In genomic region chr15:102279092-102279782, GRCm38 (mm10) we compare ENCODE assay signal across 8 mouse cellular contexts. TPM values are rescaled to one million over a fixed set of nuclear protein-coding genes. Genes with fewer than 3 reads are reported as not detected.
A peak's percentile ranks its signal among the peaks of the same experiment; 100 is the strongest.
DNase-seq lines count a peak whose midpoint lies in the region; ATAC-seq and TF ChIP-seq lines count a peak whose summit lies in the region.

TSS of gene Mfsd5 (plus strand) at chr15:102279454.

- under 1% methylated on average over 63 of the region's 65 CpGs for WGBS in forebrain, embryonic 16.5 days
- under 1% methylated on average over 65 of the region's 65 CpGs for WGBS in lung, adult 2 months
- under 1% methylated on average over 64 of the region's 65 CpGs for WGBS in neural tube, embryonic 15.5 days

- no peaks in the 10 kb centered on the region for H3K9me3 ChIP-seq in MEL (replicated peaks; ENCODE audit: insufficient read depth, low read length)
- no peaks in the 10 kb centered on the region for H3K9me3 ChIP-seq in forebrain, embryonic 16.5 days (ENCODE audit: control insufficient read depth, low read length)
- H3K9me3 ChIP-seq in neural tube, embryonic 15.5 days (replicated peaks): no peaks in the 10 kb centered on the region

- peak; percentile 97 for DNase-seq in MEL (ENCODE audit: low read depth, low spot score)
- peak; percentile 85 to 94 for DNase-seq in cerebellum, adult 18-20 months
- DNase-seq in heart, postnatal 25 days (ENCODE audit: low spot score): peak; percentile 76
- peak; percentile 67 to 86 for DNase-seq in layer of hippocampus, adult 18-20 months (ENCODE audit: low spot score in 2 of 2)
- DNase-seq in lung, adult 2 months: peak; percentile 82
- DNase-seq in testis, postnatal 10 days (ENCODE audit: low spot score): peak; percentile 96

- TF ChIP-seq RAD21 in MEL (IDR thresholded peaks at IDR 0.05; ENCODE audit: low read depth, low read length): no peak

- intact Hi-C loops in heart, postnatal 25 days (cut with DNase I): loop anchor here (1.0 to 2.0 kb wide), 2 partner anchors 32 to 40 kb away; no protein-coding TSS in a partner anchor

- H3K4me3 ChIP-seq in MEL (ENCODE audit: control insufficient read depth in 1 of 2, insufficient read depth in 1 of 2, low read depth in 2 of 2, low read length in 2 of 2): peak within 1 kb of the TSS; percentile 67 to 91
- peak within 1 kb of the TSS; percentile 82 for H3K4me3 ChIP-seq in forebrain, embryonic 16.5 days (replicated peaks; ENCODE audit: low read length)
- peak within 1 kb of the TSS; percentile 88 for H3K4me3 ChIP-seq in lung, adult 2 months (replicated peaks; ENCODE audit: extremely low read depth, low read depth, low read length)
- peak within 1 kb of the TSS; percentile 79 for H3K4me3 ChIP-seq in neural tube, embryonic 15.5 days (replicated peaks)

- peak within 1 kb of the TSS; percentile 69 for H3K27ac ChIP-seq in MEL (ENCODE audit: control insufficient read depth, low read depth, low read length)
- peak within 1 kb of the TSS; percentile 68 for H3K27ac ChIP-seq in forebrain, embryonic 16.5 days (ENCODE audit: low read length)
- peak within 1 kb of the TSS; percentile 90 for H3K27ac ChIP-seq in neural tube, embryonic 15.5 days (replicated peaks)

- TF ChIP-seq CTCF in MEL (IDR thresholded peaks at IDR 0.05 in 2 of 3, conservative IDR thresholded peaks at IDR 0.05 in 1 of 3; ENCODE audit: control insufficient read depth in 1 of 3, insufficient read depth in 1 of 3, low read depth in 2 of 3, low read length in 3 of 3, poor library complexity in 1 of 3, severe bottlenecking in 1 of 3): peak in 2 of 3 experiments; percentile 17 to 47; a peak in 4 of 6 replicates
- peak; percentile 26; the same call in 1 of the 2 replicates for TF ChIP-seq CTCF in lung, adult 2 months (IDR thresholded peaks at IDR 0.05; ENCODE audit: insufficient read depth, low read length)

- peak within 1 kb of the TSS; percentile 91 for H3K9ac ChIP-seq in MEL (ENCODE audit: control insufficient read depth, low read depth, low read length, poor library complexity, severe bottlenecking)
- H3K9ac ChIP-seq in forebrain, embryonic 16.5 days (replicated peaks; ENCODE audit: low read depth, low read length): peak within 1 kb of the TSS; percentile 86
- peak within 1 kb of the TSS; percentile 79 for H3K9ac ChIP-seq in neural tube, embryonic 15.5 days (replicated peaks)

- ATAC-seq in forebrain, embryonic 16.5 days: peak; percentile 97
- ATAC-seq in neural tube, embryonic 15.5 days (ENCODE audit: low FRiP score): peak; percentile 95

- peak in 1 of 2 experiments; percentile 56; a peak in 3 of 4 replicates for TF ChIP-seq EP300 in MEL (IDR thresholded peaks at IDR 0.05; ENCODE audit: low read depth in 1 of 2, low read length in 2 of 2)

- peaks cover 24% of the 10 kb centered on the region for H3K79me2 ChIP-seq in MEL (ENCODE audit: control insufficient read depth, insufficient read depth, low read length, poor library complexity)

- H3K4me1 ChIP-seq in MEL (ENCODE audit: control insufficient read depth in 1 of 2, insufficient read depth in 2 of 2, low read length in 2 of 2): peaks cover 12 to 41% of the 10 kb centered on the region in 2 experiments
- peaks cover 15% of the 10 kb centered on the region for H3K4me1 ChIP-seq in forebrain, embryonic 16.5 days (replicated peaks; ENCODE audit: control insufficient read depth, insufficient read depth, low read length)
- H3K4me1 ChIP-seq in lung, adult 2 months (ENCODE audit: control insufficient read depth, insufficient read depth, low read length): peaks cover 4% of the 10 kb centered on the region; the same call in 1 of the 2 replicates
- peaks cover 26% of the 10 kb centered on the region for H3K4me1 ChIP-seq in neural tube, embryonic 15.5 days

- H3K4me2 ChIP-seq in forebrain, embryonic 16.5 days (ENCODE audit: low read length): peak within 1 kb of the TSS; percentile 98
- peak within 1 kb of the TSS; percentile 95 for H3K4me2 ChIP-seq in neural tube, embryonic 15.5 days

- H3K36me3 ChIP-seq in MEL (ENCODE audit: control insufficient read depth in 1 of 2, insufficient read depth in 2 of 2, low read length in 2 of 2): peaks cover 0 to 36% of the 10 kb centered on the region in 2 experiments; a peak in 2 of 4 replicates
- H3K36me3 ChIP-seq in forebrain, embryonic 16.5 days (ENCODE audit: control insufficient read depth, insufficient read depth): peaks cover 8% of the 10 kb centered on the region
- H3K36me3 ChIP-seq in neural tube, embryonic 15.5 days: peaks cover 21% of the 10 kb centered on the region

- TF ChIP-seq POLR2A in MEL (IDR thresholded peaks at IDR 0.05; ENCODE audit: control insufficient read depth in 1 of 2, insufficient read depth in 1 of 2, low read depth in 1 of 2, low read length in 2 of 2, poor library complexity in 1 of 2): peak; percentile 98 to 99
- TF ChIP-seq POLR2A in lung, adult 2 months (IDR thresholded peaks at IDR 0.05; ENCODE audit: borderline replicate concordance, extremely low read depth, low read depth, low read length): peak; percentile 90

- H3K27me3 ChIP-seq in MEL (ENCODE audit: control insufficient read depth in 1 of 2, insufficient read depth in 2 of 2, low read length in 2 of 2): no peaks in the 10 kb centered on the region
- no peaks in the 10 kb centered on the region for H3K27me3 ChIP-seq in forebrain, embryonic 16.5 days (replicated peaks; ENCODE audit: control insufficient read depth, insufficient read depth, low read length)
- H3K27me3 ChIP-seq in neural tube, embryonic 15.5 days (replicated peaks): no peaks in the 10 kb centered on the region

TF ChIP-seq in MEL, 35 proteins besides CTCF, POLR2A, EP300 and RAD21 (continues in another document):
- peak; percentile 98 for TF ChIP-seq SIN3A (IDR thresholded peaks at IDR 0.05; ENCODE audit: low read length)
- TF ChIP-seq ZNF384 (IDR thresholded peaks at IDR 0.05; ENCODE audit: low read depth, low read length): peak; percentile 26
- TF ChIP-seq MYB (IDR thresholded peaks at IDR 0.05; ENCODE audit: low read depth, low read length): no peak
- TF ChIP-seq USF1 (IDR thresholded peaks at IDR 0.05; ENCODE audit: low read depth, low read length): peak; percentile 100
- TF ChIP-seq ZKSCAN1 (IDR thresholded peaks at IDR 0.05; ENCODE audit: low read depth, low read length): no peak
- TF ChIP-seq MAX (IDR thresholded peaks at IDR 0.05; ENCODE audit: low read length): peak; percentile 97
- TF ChIP-seq CHD1 (IDR thresholded peaks at IDR 0.05; ENCODE audit: low read depth, low read length): peak; percentile 62; the same call in 1 of the 2 replicates
- TF ChIP-seq MEF2A (IDR thresholded peaks at IDR 0.05; ENCODE audit: extremely low read depth, insufficient replicate concordance, low read depth, low read length, poor library complexity, severe bottlenecking): no peak
- TF ChIP-seq TAL1 (IDR thresholded peaks at IDR 0.05; ENCODE audit: low read length): no peak
- peak; percentile 50; the same call in 1 of the 2 replicates for TF ChIP-seq NRF1 (IDR thresholded peaks at IDR 0.05; ENCODE audit: insufficient read depth, low read depth, low read length, poor library complexity, severe bottlenecking)
- TF ChIP-seq ELF1 (IDR thresholded peaks at IDR 0.05; ENCODE audit: low read depth, low read length): peak; percentile 99
- TF ChIP-seq POLR2AphosphoS5 (IDR thresholded peaks at IDR 0.05; ENCODE audit: borderline replicate concordance, low read depth, low read length): no peak
- TF ChIP-seq BHLHE40 (IDR thresholded peaks at IDR 0.05; ENCODE audit: borderline replicate concordance, low read depth, low read length): peak; percentile 96
- TF ChIP-seq CHD2 (IDR thresholded peaks at IDR 0.05; ENCODE audit: low read length): no peak
- TF ChIP-seq UBTF (IDR thresholded peaks at IDR 0.05; ENCODE audit: borderline replicate concordance, insufficient read depth, low read depth, low read length): 0 out of 2 replicates have a peak, but pooled peaks have one; percentile 31
- TF ChIP-seq MXI1 (IDR thresholded peaks at IDR 0.05; ENCODE audit: low read depth, low read length): peak; percentile 96
- TF ChIP-seq MAZ (IDR thresholded peaks at IDR 0.05; ENCODE audit: low read depth, low read length): peak; percentile 96
- no peak for TF ChIP-seq GABPA (IDR thresholded peaks at IDR 0.05; ENCODE audit: low read depth, low read length)
- TF ChIP-seq ETS1 (IDR thresholded peaks at IDR 0.05; ENCODE audit: low read depth, low read length): peak; percentile 73
- no peak for TF ChIP-seq ZC3H11A (IDR thresholded peaks at IDR 0.05; ENCODE audit: low read depth, low read length)
- no peak for TF ChIP-seq MAFK (IDR thresholded peaks at IDR 0.05; ENCODE audit: borderline replicate concordance, low read depth, low read length)
- peak; percentile 99 for TF ChIP-seq NELFE (IDR thresholded peaks at IDR 0.05; ENCODE audit: low read depth, low read length)
- peak; percentile 63 for TF ChIP-seq MYC (IDR thresholded peaks at IDR 0.05; ENCODE audit: low read depth, low read length)
- TF ChIP-seq SMC3 (IDR thresholded peaks at IDR 0.05; ENCODE audit: low read depth, low read length): no peak
- TF ChIP-seq HCFC1 (IDR thresholded peaks at IDR 0.05; ENCODE audit: low read depth, low read length): peak; percentile 90
- peak; percentile 63; the same call in 1 of the 2 replicates for TF ChIP-seq KAT2A (conservative IDR thresholded peaks at IDR 0.05; ENCODE audit: low read depth, low read length)
- no peak for TF ChIP-seq JUND (IDR thresholded peaks at IDR 0.05; ENCODE audit: low read depth, low read length)
- peak; percentile 81 for TF ChIP-seq TBP (IDR thresholded peaks at IDR 0.05; ENCODE audit: low read depth, low read length)
- TF ChIP-seq POLR2AphosphoS2 (IDR thresholded peaks at IDR 0.05; ENCODE audit: low read length): peak; percentile 98
- peak; percentile 86 for TF ChIP-seq TCF12 (IDR thresholded peaks at IDR 0.05; ENCODE audit: low read depth, low read length)
- TF ChIP-seq E2F4 (IDR thresholded peaks at IDR 0.05; ENCODE audit: borderline replicate concordance, low read depth, low read length): no peak
- TF ChIP-seq RCOR1 (IDR thresholded peaks at IDR 0.05; ENCODE audit: low read depth, low read length): peak; percentile 72; the same call in 1 of the 2 replicates
- TF ChIP-seq GATA1 (IDR thresholded peaks at IDR 0.05; ENCODE audit: low read depth, low read length): no peak

RNA-seq across cellular contexts. Expression of gene Mfsd5, which starts in this region (rescaled TPM):
- 49.7 and 56.3 TPM in 2 replicates for total RNA-seq in MEL (2012; rRNA removed)
- polyA plus RNA-seq in MEL (2012; ENCODE audit: insufficient read depth in 1 of 2, insufficient read length in 2 of 2, low read depth in 1 of 2, low replicate concordance in 2 of 2, missing spikeins in 1 of 2): 100 to 1,000 TPM in 1 of 2 experiments, 10 to 100 TPM in 1; 83.6 to 115 TPM
- polyA plus RNA-seq in forebrain, embryonic 16.5 days (2015; fragmentation: Nextera tagmentation; extraction: Ambion mirVana): 50.6 and 52.8 TPM in 2 replicates
- total RNA-seq in heart, postnatal 25 days (2021): 10 to 100 TPM; 15.5 to 18.5 TPM
- total RNA-seq in layer of hippocampus, adult 18-20 months (2021): 10 to 100 TPM; 34.6 to 38.9 TPM
- polyA plus RNA-seq in lung, adult 2 months (2012; rRNA removed): 95.4 and 97.1 TPM in 2 replicates
- polyA plus RNA-seq in neural tube, embryonic 15.5 days (2015; fragmentation: Nextera tagmentation; extraction: Ambion mirVana): 59.5 and 62.7 TPM in 2 replicates

Comparison
In these comparisons a context has a peak if more than half of its experiments do, and no peak if none do; other contexts are left out.
1. Peak in every context shown above with its lines: DNase-seq, ATAC-seq, H3K4me3 ChIP-seq and H3K27ac ChIP-seq.